Mouse (Mus musculus): Measurements from ENCODE around the gene Tada1. TPM values are rescaled to one million over a fixed set of nuclear protein-coding genes. Genes with fewer than 3 reads are reported as not detected.

Tada1 gene
- polyA plus RNA-seq, 1 experiment from 2014 or later = 76.4 TPM

- Histone ChIP-seq H3K4me2 (ENCODE audit: low read depth, low read length) (no peak overlapping the region), H3K4me3 (ENCODE audit: low read depth, low read length) (no peak overlapping the region), H3K4me1 (ENCODE audit: control insufficient read depth, insufficient read depth, low read length) (no peaks in the 10 kb centered on the region), H3K9me3 (replicated peaks; ENCODE audit: control insufficient read depth, low read length) (no peaks in the 10 kb centered on the region), H3K27ac (replicated peaks; ENCODE audit: low read depth, low read length) (no peak overlapping the region), H3K9ac (replicated peaks; ENCODE audit: low read length) (no peak overlapping the region), H3K36me3 (replicated peaks; ENCODE audit: control insufficient read depth, insufficient read depth, low read depth, low read length) (no peaks in the 10 kb centered on the region), H3K27me3 (ENCODE audit: control insufficient read depth, insufficient read depth, low read length) (no peaks in the 10 kb centered on the region)
- ATAC-seq (replicated peaks; ENCODE audit: insufficient number of reproducible peaks, low FRiP score, low TSS enrichment, low read depth) (no peak), DNase-seq (ENCODE audit: low spot score) (no peak)
- WGBS = 91% methylated on average over 3 of the region's 3 CpGs
Observed at GRCm38 (mm10) chr1:166441992-166442391, 63.1 kb downstream of the Tada1 start.

Other genes with a start within 250 kb of the Tada1 start
- gene Gpa33, start 248.9 kb upstream of the Tada1 start, polyA plus RNA-seq (2014; fragmentation: Nextera tagmentation; extraction: Ambion mirVana) = 0.10 and 0.34 TPM in 2 replicates
- gene Mael, start 140.3 kb upstream of the Tada1 start, polyA plus RNA-seq (2014; fragmentation: Nextera tagmentation; extraction: Ambion mirVana) = not detected in 2 replicates
- 1.5 and 1.6 TPM in 2 replicates for gene Ildr2, start 125.0 kb upstream of the Tada1 start, polyA plus RNA-seq (2014; fragmentation: Nextera tagmentation; extraction: Ambion mirVana)
- gene Pogk, start 30.8 kb downstream of the Tada1 start, polyA plus RNA-seq (2014; fragmentation: Nextera tagmentation; extraction: Ambion mirVana) = 28.1 and 30.1 TPM in 2 replicates
- gene Gm4846, start 118.5 kb downstream of the Tada1 start, polyA plus RNA-seq (2014; fragmentation: Nextera tagmentation; extraction: Ambion mirVana) = not detected in 2 replicates